ENCODE assay signal across 18 mouse cellular contexts in the genomic region with DNA sequence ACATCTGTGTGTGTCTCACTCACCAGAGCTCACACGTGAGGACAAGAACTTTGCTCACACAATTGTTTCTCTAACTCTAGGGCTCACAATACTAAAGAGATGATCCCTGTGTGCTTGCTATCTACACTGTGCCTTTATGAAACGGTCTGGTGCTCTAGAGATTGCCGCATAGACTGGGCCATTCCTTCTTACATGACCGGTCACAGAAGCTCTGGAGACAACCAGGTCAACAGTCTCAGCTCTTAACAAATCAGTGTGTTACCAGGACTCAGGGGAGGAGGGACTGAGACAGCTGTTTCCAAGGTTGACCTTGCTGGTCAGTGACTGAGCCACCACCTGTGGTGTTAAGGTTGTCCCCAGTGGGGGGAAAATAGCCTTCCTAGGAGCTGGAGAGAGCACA.
"Had no signal": no experiment of that assay in that cellular context is flagged by ENCODE, and none has a peak within 500 bp of the region (broad histone marks: within the 10 kb centered on the region; RNA-seq: fewer than 3 reads in every experiment).

No protein-coding gene starts in this region.

- H3K9ac ChIP-seq: lung, embryonic 14.5 days; midbrain, embryonic 13.5 days; neural tube, embryonic 13.5 days; neural tube, embryonic 15.5 days had no signal

- DNase-seq: lung, adult 18-20 months; lung, embryonic 14.5 days; lung, postnatal 10 days; lung, postnatal 4 days; retina, postnatal 1 day; right cerebral cortex, adult 18-20 months; right cerebral cortex, postnatal 25 days; right cerebral cortex, postnatal 4 days; spleen, adult 18-20 months; thymus, adult 18-20 months; thymus, postnatal 14 days; thymus, postnatal 36 days had no signal

- H3K4me3 ChIP-seq: midbrain, embryonic 10.5 days; midbrain, embryonic 13.5 days; myocyte; neural tube, embryonic 13.5 days; neural tube, embryonic 15.5 days had no signal

- H3K27ac ChIP-seq: midbrain, embryonic 10.5 days; midbrain, embryonic 13.5 days; neural tube, embryonic 13.5 days; neural tube, embryonic 15.5 days had no signal

- H3K27me3 ChIP-seq: neural tube, embryonic 15.5 days had no signal

- H3K4me2 ChIP-seq: lung, embryonic 14.5 days; midbrain, embryonic 13.5 days; neural tube, embryonic 13.5 days; neural tube, embryonic 15.5 days had no signal

- ATAC-seq: midbrain, embryonic 13.5 days; midbrain, embryonic 16.5 days had no signal

- H3K9me3 ChIP-seq: midbrain, embryonic 10.5 days; midbrain, embryonic 13.5 days; neural tube, embryonic 13.5 days; neural tube, embryonic 15.5 days had no signal

- H3K36me3 ChIP-seq: midbrain, embryonic 10.5 days; midbrain, embryonic 13.5 days; neural tube, embryonic 13.5 days; neural tube, embryonic 15.5 days had no signal
